Mouse (Mus musculus): ENCODE results near the gene Tax1bp3.

- no peak for TF ChIP-seq CTCF (IDR thresholded peaks at IDR 0.05; ENCODE audit: insufficient read depth, low read length)
- TF ChIP-seq POLR2A (IDR thresholded peaks at IDR 0.05; ENCODE audit: borderline replicate concordance, extremely low read depth, low read depth, low read length) = no peak
Observed at GRCm38 (mm10) chr11:73168576-73168975, 8.3 kb upstream of the Tax1bp3 start.
